Mouse (Mus musculus): ENCODE measurements around the gene Gm8369. TPM values are rescaled to one million over a fixed set of nuclear protein-coding genes. Genes with fewer than 3 reads are reported as not detected.
"Not testable (repeated sequence)": the region's sequence is repeated elsewhere in the genome, so short reads cannot be mapped to it uniquely, and the experiment has no call there.

The Gm8369 gene
- 0.12 TPM in 1 of 2 replicates, not detected in the other for polyA plus RNA-seq (2015; fragmentation: Nextera tagmentation; extraction: Ambion mirVana)

- WGBS = 68% methylated on average over 2 of the region's 2 CpGs
- ATAC-seq (ENCODE audit: insufficient number of reproducible peaks, low FRiP score, low TSS enrichment, low read depth) = no peak
- H3K27ac ChIP-seq (replicated peaks) = no peak within 1 kb of the TSS
- H3K27me3 ChIP-seq = no peaks in the 10 kb centered on the region
- no peak within 1 kb of the TSS for H3K4me2 ChIP-seq (replicated peaks)
- no peak within 1 kb of the TSS for H3K4me3 ChIP-seq (replicated peaks)
- H3K36me3 ChIP-seq = no peaks in the 10 kb centered on the region
- H3K9ac ChIP-seq = no peak within 1 kb of the TSS
- no peaks in the 10 kb centered on the region for H3K9me3 ChIP-seq (replicated peaks)
- no peaks in the 10 kb centered on the region for H3K4me1 ChIP-seq
Measured at GRCm38 (mm10) chr19:11485746-11486145, at the start of gene Gm8369. Gene Gm8369, plus strand, starts transcription at chr19:11485938.

- no peaks in the 10 kb centered on the region for H3K27me3 ChIP-seq
- H3K9me3 ChIP-seq (replicated peaks) = no peaks in the 10 kb centered on the region
- no peak within 1 kb of the TSS for H3K4me2 ChIP-seq (replicated peaks)
- ATAC-seq (ENCODE audit: insufficient number of reproducible peaks, low FRiP score, low TSS enrichment, low read depth) = no peak
- no peak within 1 kb of the TSS for H3K9ac ChIP-seq
- no peak within 1 kb of the TSS for H3K27ac ChIP-seq (replicated peaks)
- H3K4me3 ChIP-seq (replicated peaks) = no peak within 1 kb of the TSS
- H3K4me1 ChIP-seq = no peaks in the 10 kb centered on the region
- no peaks in the 10 kb centered on the region for H3K36me3 ChIP-seq
Measured at GRCm38 (mm10) chr19:11443338-11443737, 42.4 kb upstream of the Gm8369 start, which contains the start of gene Ms4a4b. Gene Ms4a4b, plus strand, starts transcription at chr19:11443553.

DNA sequence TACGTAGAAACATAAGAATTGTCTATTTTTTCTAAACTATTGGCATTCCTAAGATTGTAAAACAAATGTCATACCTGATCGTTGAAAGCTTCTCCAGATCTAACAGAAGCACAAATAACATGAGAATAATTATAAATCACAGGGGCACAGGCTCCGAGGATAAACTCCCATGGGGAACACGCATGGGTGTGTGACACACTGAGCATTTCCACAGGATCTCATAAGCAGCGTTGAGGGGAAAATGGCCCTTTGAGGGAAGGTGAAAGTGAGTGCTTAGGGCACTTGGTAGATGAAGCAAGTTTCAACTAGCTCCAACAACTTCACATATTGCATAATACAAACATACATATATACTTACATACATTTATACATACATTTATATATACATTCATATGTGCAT is 41.8 kb upstream of the Gm8369 start:
- Histone ChIP-seq H3K36me3 (no peaks in the 10 kb centered on the region), H3K27ac (replicated peaks) (no peak overlapping the region), H3K9me3 (replicated peaks) (no peaks in the 10 kb centered on the region), H3K4me1 (no peaks in the 10 kb centered on the region), H3K27me3 (no peaks in the 10 kb centered on the region), H3K9ac (no peak overlapping the region), H3K4me2 (replicated peaks) (no peak overlapping the region), H3K4me3 (replicated peaks) (no peak overlapping the region)
- no peak for ATAC-seq (ENCODE audit: insufficient number of reproducible peaks, low FRiP score, low TSS enrichment, low read depth)
- 83% methylated on average over 5 of the region's 5 CpGs for WGBS

DNA sequence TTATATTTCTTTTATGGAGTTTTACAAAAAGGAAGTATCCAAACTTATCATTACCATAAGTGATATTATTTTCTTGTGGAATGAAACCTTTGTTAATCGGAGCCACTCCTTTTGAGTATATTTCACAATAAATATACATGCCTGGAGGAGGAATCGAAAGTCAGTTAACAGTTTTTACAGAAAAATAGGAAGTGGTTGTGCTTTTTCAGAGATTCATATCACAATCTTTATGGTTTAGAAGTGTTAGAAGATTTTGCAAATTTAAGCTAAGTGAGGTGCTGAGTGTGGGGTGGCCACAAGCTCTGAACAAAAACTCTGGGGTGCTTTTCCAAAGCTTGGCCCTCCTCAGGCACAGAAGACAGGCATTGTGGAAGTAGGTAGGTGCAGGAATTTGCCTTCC is 38.5 kb upstream of the Gm8369 start:
- Histone ChIP-seq H3K4me1 (no peaks in the 10 kb centered on the region), H3K27ac (replicated peaks) (no peak overlapping the region), H3K27me3 (no peaks in the 10 kb centered on the region), H3K4me3 (replicated peaks) (no peak overlapping the region), H3K36me3 (no peaks in the 10 kb centered on the region), H3K9me3 (replicated peaks) (no peaks in the 10 kb centered on the region), H3K9ac (no peak overlapping the region), H3K4me2 (replicated peaks) (no peak overlapping the region)
- WGBS = 80% methylated on average over 2 of the region's 2 CpGs
- ATAC-seq (ENCODE audit: insufficient number of reproducible peaks, low FRiP score, low TSS enrichment, low read depth) = no peak

DNA sequence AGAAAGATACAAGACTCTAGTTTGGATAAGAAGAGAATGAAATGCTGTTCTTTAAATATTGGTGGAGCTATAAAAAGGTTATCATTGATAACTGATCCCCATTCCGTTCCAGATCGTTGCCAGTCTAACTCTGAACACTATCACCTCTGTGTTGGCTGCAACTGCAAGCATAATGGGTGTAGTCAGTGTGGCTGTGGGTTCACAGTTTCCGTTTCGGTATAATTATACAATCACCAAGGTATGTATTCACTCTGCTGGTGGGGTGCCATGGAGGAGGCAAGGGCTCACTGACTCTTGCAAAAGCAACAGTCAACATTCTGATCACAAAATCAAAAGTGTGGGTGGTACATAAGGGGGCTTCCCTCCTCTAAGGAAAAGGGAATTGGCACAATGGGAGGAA is 26.7 kb upstream of the Gm8369 start:
- H3K4me3 ChIP-seq (replicated peaks); ATAC-seq (ENCODE audit: insufficient number of reproducible peaks, low FRiP score, low TSS enrichment, low read depth); H3K4me2 ChIP-seq (replicated peaks); H3K9me3 ChIP-seq (replicated peaks); H3K9ac ChIP-seq; H3K4me1 ChIP-seq; H3K27ac ChIP-seq (replicated peaks); H3K27me3 ChIP-seq; H3K36me3 ChIP-seq: not testable (repeated sequence)
- WGBS = 81% methylated on average over 4 of the region's 4 CpGs

GRCm38 (mm10) chr19:11464795-11465194 is 20.9 kb upstream of the Gm8369 start:
- H3K36me3 ChIP-seq; H3K4me3 ChIP-seq (replicated peaks); H3K27ac ChIP-seq (replicated peaks); H3K9me3 ChIP-seq (replicated peaks); H3K4me1 ChIP-seq; H3K9ac ChIP-seq; H3K4me2 ChIP-seq (replicated peaks); ATAC-seq (ENCODE audit: insufficient number of reproducible peaks, low FRiP score, low TSS enrichment, low read depth); H3K27me3 ChIP-seq: not testable (repeated sequence)
- 33% methylated on average over 1 of the region's 1 CpGs for WGBS

DNA sequence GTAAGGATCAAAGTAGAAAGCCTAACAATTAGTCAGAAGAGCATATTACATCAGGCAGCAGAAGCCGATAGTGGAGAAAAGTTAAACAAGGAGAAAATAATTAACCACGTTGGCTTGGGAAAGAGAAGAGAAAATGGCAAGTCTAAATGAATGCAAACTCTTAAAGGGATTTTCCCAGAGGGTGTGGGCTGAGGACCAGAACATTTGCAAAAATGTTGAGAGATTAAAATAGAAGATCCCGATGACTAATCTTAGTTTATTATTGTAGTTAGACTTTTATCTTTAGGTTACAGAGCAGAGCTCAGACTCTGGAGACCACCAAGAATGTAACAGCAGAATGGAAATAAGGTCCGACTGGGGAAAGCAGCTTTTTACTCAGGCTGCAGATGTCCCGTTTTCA is 19.3 kb upstream of the Gm8369 start:
- Histone ChIP-seq H3K27ac (replicated peaks) (no peak overlapping the region), H3K36me3 (no peaks in the 10 kb centered on the region), H3K27me3 (no peaks in the 10 kb centered on the region), H3K4me1 (no peaks in the 10 kb centered on the region), H3K9me3 (replicated peaks) (no peaks in the 10 kb centered on the region), H3K9ac (no peak overlapping the region), H3K4me2 (replicated peaks) (no peak overlapping the region), H3K4me3 (replicated peaks) (no peak overlapping the region)
- no peak for ATAC-seq (ENCODE audit: insufficient number of reproducible peaks, low FRiP score, low TSS enrichment, low read depth)
- WGBS = 57% methylated on average over 5 of the region's 5 CpGs

GRCm38 (mm10) chr19:11468361-11468760 is 17.4 kb upstream of the Gm8369 start:
- not testable (repeated sequence) for H3K4me1 ChIP-seq; H3K27me3 ChIP-seq; ATAC-seq (ENCODE audit: insufficient number of reproducible peaks, low FRiP score, low TSS enrichment, low read depth); H3K9me3 ChIP-seq (replicated peaks); H3K4me3 ChIP-seq (replicated peaks); H3K36me3 ChIP-seq; H3K9ac ChIP-seq; H3K4me2 ChIP-seq (replicated peaks); H3K27ac ChIP-seq (replicated peaks)
- 44% methylated on average over 1 of the region's 1 CpGs for WGBS

GRCm38 (mm10) chr19:11469215-11469614 is 16.5 kb upstream of the Gm8369 start, which contains the start of gene Ms4a6c:
Gene Ms4a6c, plus strand, starts transcription at chr19:11469366.
- not testable (repeated sequence) for H3K9me3 ChIP-seq (replicated peaks); H3K4me2 ChIP-seq (replicated peaks); H3K36me3 ChIP-seq; H3K4me3 ChIP-seq (replicated peaks); ATAC-seq (ENCODE audit: insufficient number of reproducible peaks, low FRiP score, low TSS enrichment, low read depth); H3K4me1 ChIP-seq; H3K9ac ChIP-seq; H3K27me3 ChIP-seq; H3K27ac ChIP-seq (replicated peaks)
- 81% methylated on average over 4 of the region's 4 CpGs for WGBS

DNA sequence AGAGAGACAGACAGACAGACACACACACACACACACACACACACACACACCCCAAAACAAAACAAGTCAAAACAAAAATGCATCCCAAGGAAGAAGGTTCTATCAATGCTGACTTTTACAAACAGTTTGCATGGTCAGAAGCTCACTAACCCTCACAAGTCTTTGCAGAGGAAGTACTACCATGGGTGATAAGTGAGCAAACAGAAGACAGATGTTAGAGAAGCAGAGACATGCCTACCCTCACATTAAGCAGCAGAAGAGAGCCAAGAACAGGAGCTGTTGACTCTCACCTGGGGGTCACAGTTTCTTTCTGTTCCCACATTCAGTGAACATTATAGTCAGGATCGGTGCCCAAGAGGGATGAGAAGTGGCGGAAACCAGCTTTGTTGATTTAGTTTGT is 6.0 kb upstream of the Gm8369 start:
- H3K27ac ChIP-seq (replicated peaks) = no peak overlapping the region
- no peak for ATAC-seq (ENCODE audit: insufficient number of reproducible peaks, low FRiP score, low TSS enrichment, low read depth)
- no peaks in the 10 kb centered on the region for H3K36me3 ChIP-seq
- no peak overlapping the region for H3K4me2 ChIP-seq (replicated peaks)
- no peaks in the 10 kb centered on the region for H3K9me3 ChIP-seq (replicated peaks)
- H3K27me3 ChIP-seq = no peaks in the 10 kb centered on the region
- no peaks in the 10 kb centered on the region for H3K4me1 ChIP-seq
- no peak overlapping the region for H3K4me3 ChIP-seq (replicated peaks)
- H3K9ac ChIP-seq = no peak overlapping the region
- whole genome bisulfite sequencing = 91% methylated on average over 2 of the region's 2 CpGs

GRCm38 (mm10) chr19:11482684-11483083 is 3.1 kb upstream of the Gm8369 start:
- Histone ChIP-seq H3K4me2 (replicated peaks) (no peak overlapping the region), H3K36me3 (no peaks in the 10 kb centered on the region), H3K27me3 (no peaks in the 10 kb centered on the region), H3K27ac (replicated peaks) (no peak overlapping the region), H3K4me1 (no peaks in the 10 kb centered on the region), H3K9me3 (replicated peaks) (no peaks in the 10 kb centered on the region), H3K4me3 (replicated peaks) (no peak overlapping the region), H3K9ac (no peak overlapping the region)
- 76% methylated on average over 2 of the region's 2 CpGs for WGBS
- no peak for ATAC-seq (ENCODE audit: insufficient number of reproducible peaks, low FRiP score, low TSS enrichment, low read depth)

DNA sequence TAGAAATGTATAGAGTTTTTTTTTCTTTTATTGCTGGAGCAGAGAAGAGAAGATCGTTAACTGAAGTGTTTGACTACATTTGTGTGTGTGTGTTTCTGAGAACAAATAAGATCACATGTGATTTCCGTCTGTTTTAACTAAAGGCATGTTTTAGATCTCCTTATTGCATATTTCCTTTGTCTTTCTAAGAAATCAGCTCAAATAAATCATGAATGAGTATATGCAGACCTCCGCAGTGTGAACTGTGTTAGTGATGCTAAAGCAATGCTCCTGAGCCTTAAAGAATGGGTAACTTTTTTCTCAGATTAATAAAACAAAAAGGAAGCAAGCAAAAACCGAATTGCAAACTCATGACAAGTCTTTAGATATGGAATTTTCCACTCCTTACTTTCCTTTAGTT is 1.8 kb upstream of the Gm8369 start:
- H3K27ac ChIP-seq (replicated peaks) = no peak overlapping the region
- H3K9me3 ChIP-seq (replicated peaks) = no peaks in the 10 kb centered on the region
- ATAC-seq (ENCODE audit: insufficient number of reproducible peaks, low FRiP score, low TSS enrichment, low read depth) = no peak
- no peak overlapping the region for H3K4me2 ChIP-seq (replicated peaks)
- H3K4me1 ChIP-seq = no peaks in the 10 kb centered on the region
- 65% methylated on average over 4 of the region's 4 CpGs for WGBS
- no peaks in the 10 kb centered on the region for H3K36me3 ChIP-seq
- H3K27me3 ChIP-seq = no peaks in the 10 kb centered on the region
- H3K4me3 ChIP-seq (replicated peaks) = no peak overlapping the region
- no peak overlapping the region for H3K9ac ChIP-seq
